8 mouse cellular contexts compared by ENCODE assay signal in the genomic region with DNA sequence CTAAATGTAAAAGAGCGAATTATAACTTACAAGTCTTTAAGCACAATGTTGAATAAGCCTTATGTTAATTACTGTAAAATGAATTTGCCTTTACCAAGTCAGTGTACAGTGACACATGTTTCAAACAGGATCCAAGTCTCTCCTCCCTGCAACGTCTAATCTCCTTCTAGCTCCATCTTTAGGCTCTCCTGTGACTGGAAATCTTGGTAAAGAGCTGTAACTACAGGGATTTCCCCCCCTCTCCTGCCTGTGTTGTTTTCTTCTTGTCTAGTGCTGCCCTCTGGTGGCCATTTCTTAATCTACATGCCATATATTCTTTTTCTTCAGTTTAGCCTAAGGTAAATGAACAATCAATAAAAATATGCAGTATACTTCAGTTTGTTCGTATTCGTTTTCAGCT.
DNase-seq lines count a peak whose midpoint lies in the region; ATAC-seq and TF ChIP-seq lines count a peak whose summit lies in the region.

No protein-coding gene starts in this region.

- WGBS in embryonic facial prominence, embryonic 15.5 days: 18% methylated on average over 4 of the region's 4 CpGs
- WGBS in heart, embryonic 12.5 days: 23% methylated on average over 4 of the region's 4 CpGs
- 21% methylated on average over 4 of the region's 4 CpGs for WGBS in kidney, embryonic 15.5 days
- WGBS in liver, adult 2 months: 17% methylated on average over 4 of the region's 4 CpGs
- WGBS in stomach, embryonic 14.5 days: 17% methylated on average over 4 of the region's 4 CpGs

- H3K79me2 ChIP-seq in liver, adult 2 months (ENCODE audit: control insufficient read depth, insufficient read depth, low read length): no peaks in the 10 kb centered on the region

- H3K4me1 ChIP-seq in bone marrow macrophage, adult 2 months (ENCODE audit: control insufficient read depth, insufficient read depth, low read length): peaks cover 10% of the 10 kb centered on the region
- H3K4me1 ChIP-seq in embryonic facial prominence, embryonic 15.5 days: peaks cover 10% of the 10 kb centered on the region
- H3K4me1 ChIP-seq in heart, embryonic 12.5 days (replicated peaks): peaks cover 4% of the 10 kb centered on the region; the same call in 1 of the 2 replicates
- peaks cover 7% of the 10 kb centered on the region for H3K4me1 ChIP-seq in kidney, embryonic 15.5 days
- peaks cover 2% of the 10 kb centered on the region; the same call in 1 of the 2 replicates for H3K4me1 ChIP-seq in liver, adult 2 months (ENCODE audit: control insufficient read depth, insufficient read depth, low read length)
- H3K4me1 ChIP-seq in stomach, embryonic 14.5 days (ENCODE audit: control insufficient read depth, insufficient read depth, low read length): no peaks in the 10 kb centered on the region

- H3K4me3 ChIP-seq in bone marrow macrophage, adult 2 months (ENCODE audit: insufficient read depth, low read length): peak overlapping the region; percentile 53
- peak overlapping the region; percentile 38 for H3K4me3 ChIP-seq in embryonic facial prominence, embryonic 15.5 days (replicated peaks)
- peak overlapping the region; percentile 45 for H3K4me3 ChIP-seq in heart, embryonic 12.5 days
- H3K4me3 ChIP-seq in kidney, embryonic 15.5 days (replicated peaks): peak overlapping the region; percentile 37
- no peak overlapping the region for H3K4me3 ChIP-seq in liver, adult 2 months (ENCODE audit: insufficient read depth, low read depth, low read length)
- peak overlapping the region; percentile 19 for H3K4me3 ChIP-seq in stomach, embryonic 14.5 days (ENCODE audit: low read depth, low read length)

- no peak for TF ChIP-seq CTCF in bone marrow macrophage, adult 2 months (IDR thresholded peaks at IDR 0.05; ENCODE audit: low read depth, low read length)
- TF ChIP-seq CTCF in liver, adult 2 months (IDR thresholded peaks at IDR 0.05; ENCODE audit: low read depth, low read length): no peak

- H3K27me3 ChIP-seq in embryonic facial prominence, embryonic 15.5 days: no peaks in the 10 kb centered on the region
- peaks cover 3% of the 10 kb centered on the region; the same call in 1 of the 2 replicates for H3K27me3 ChIP-seq in heart, embryonic 12.5 days (replicated peaks)
- H3K27me3 ChIP-seq in kidney, embryonic 15.5 days: no peaks in the 10 kb centered on the region
- H3K27me3 ChIP-seq in liver, adult 2 months (ENCODE audit: control insufficient read depth, insufficient read depth, low read length): 0 out of 2 replicates have a peak, but pooled peaks cover 3% of the 10 kb centered on the region
- no peaks in the 10 kb centered on the region for H3K27me3 ChIP-seq in stomach, embryonic 14.5 days (ENCODE audit: control insufficient read depth, insufficient read depth, low read length)

- peak; percentile 86 for DNase-seq in CD4-positive helper T cell, adult 2 months (ENCODE audit: low read depth, low spot score)
- peak; percentile 67 for DNase-seq in liver, adult 2 months (ENCODE audit: extremely low read depth, low read depth, low spot score)

- no peaks in the 10 kb centered on the region for H3K36me3 ChIP-seq in embryonic facial prominence, embryonic 15.5 days
- H3K36me3 ChIP-seq in heart, embryonic 12.5 days: no peaks in the 10 kb centered on the region
- no peaks in the 10 kb centered on the region for H3K36me3 ChIP-seq in kidney, embryonic 15.5 days
- H3K36me3 ChIP-seq in liver, adult 2 months (ENCODE audit: control insufficient read depth, insufficient read depth, low read length): no peaks in the 10 kb centered on the region
- H3K36me3 ChIP-seq in stomach, embryonic 14.5 days (ENCODE audit: control insufficient read depth, insufficient read depth, low read length): no peaks in the 10 kb centered on the region

- H3K9ac ChIP-seq in embryonic facial prominence, embryonic 15.5 days: no peak overlapping the region
- no peak overlapping the region for H3K9ac ChIP-seq in heart, embryonic 12.5 days
- H3K9ac ChIP-seq in kidney, embryonic 15.5 days: 0 out of 2 replicates have a peak overlapping the region, but pooled peaks have one; percentile 23
- no peak overlapping the region; the same call in 1 of the 2 replicates for H3K9ac ChIP-seq in liver, adult 2 months (ENCODE audit: low read depth, low read length)
- no peak overlapping the region for H3K9ac ChIP-seq in stomach, embryonic 14.5 days (replicated peaks; ENCODE audit: low read depth, low read length)

- TF ChIP-seq POLR2A in bone marrow macrophage, adult 2 months (IDR thresholded peaks at IDR 0.05; ENCODE audit: borderline replicate concordance, low read depth, low read length): no peak
- no peak for TF ChIP-seq POLR2A in liver, adult 2 months (IDR thresholded peaks at IDR 0.05; ENCODE audit: extremely low read depth, insufficient read depth, low read length)

- H3K9me3 ChIP-seq in embryonic facial prominence, embryonic 15.5 days (replicated peaks): no peaks in the 10 kb centered on the region
- H3K9me3 ChIP-seq in heart, embryonic 12.5 days (replicated peaks): no peaks in the 10 kb centered on the region
- no peaks in the 10 kb centered on the region for H3K9me3 ChIP-seq in kidney, embryonic 15.5 days (replicated peaks)
- no peaks in the 10 kb centered on the region for H3K9me3 ChIP-seq in stomach, embryonic 14.5 days (ENCODE audit: control insufficient read depth, low read depth, low read length)

- peak overlapping the region; percentile 52 for H3K4me2 ChIP-seq in embryonic facial prominence, embryonic 15.5 days (replicated peaks)
- peak overlapping the region; percentile 65 for H3K4me2 ChIP-seq in heart, embryonic 12.5 days
- H3K4me2 ChIP-seq in kidney, embryonic 15.5 days: peak overlapping the region; percentile 58
- H3K4me2 ChIP-seq in stomach, embryonic 14.5 days (replicated peaks; ENCODE audit: low read depth, low read length): peak overlapping the region; percentile 41

- peak overlapping the region; percentile 85 for H3K27ac ChIP-seq in bone marrow macrophage, adult 2 months (ENCODE audit: insufficient read depth, low read depth, low read length)
- H3K27ac ChIP-seq in embryonic facial prominence, embryonic 15.5 days (replicated peaks): peak overlapping the region; percentile 77
- H3K27ac ChIP-seq in heart, embryonic 12.5 days (ENCODE audit: poor library complexity, severe bottlenecking): peak overlapping the region; percentile 58
- H3K27ac ChIP-seq in kidney, embryonic 15.5 days: peak overlapping the region; percentile 85
- H3K27ac ChIP-seq in liver, adult 2 months (replicated peaks; ENCODE audit: insufficient read depth, low read depth, low read length): no peak overlapping the region
- H3K27ac ChIP-seq in stomach, embryonic 14.5 days (ENCODE audit: low read length): peak overlapping the region; percentile 74

- ATAC-seq in embryonic facial prominence, embryonic 15.5 days (ENCODE audit: insufficient number of reproducible peaks, low FRiP score, low TSS enrichment, low read depth): peak; percentile 81
- peak; percentile 79 for ATAC-seq in heart, embryonic 12.5 days (ENCODE audit: insufficient number of reproducible peaks, low FRiP score)
- ATAC-seq in kidney, embryonic 15.5 days (replicated peaks; ENCODE audit: low FRiP score): peak; percentile 90
- peak; percentile 66; the same call in 1 of the 2 replicates for ATAC-seq in monocyte, adult 5-6 weeks (replicated peaks; ENCODE audit: insufficient number of reproducible peaks, low FRiP score, low TSS enrichment, poor library complexity, severe bottlenecking)
- peak; percentile 77; the same call in 1 of the 2 replicates for ATAC-seq in stomach, embryonic 14.5 days (ENCODE audit: insufficient number of reproducible peaks, insufficient read depth, low FRiP score, low read depth)
